Mouse (Mus musculus) CH12F3 (cell line): ENCODE results near the gene Mypn.

Source experiments
- in situ Hi-C: fragments of 300-500 bp; cut with MboI; formaldehyde crosslinking; loops from 2 replicates; pipeline ENCODE4 v1.14.3; 2020; ENCODE audit warnings: low sequenced_read_pairs

Mypn gene

DNA sequence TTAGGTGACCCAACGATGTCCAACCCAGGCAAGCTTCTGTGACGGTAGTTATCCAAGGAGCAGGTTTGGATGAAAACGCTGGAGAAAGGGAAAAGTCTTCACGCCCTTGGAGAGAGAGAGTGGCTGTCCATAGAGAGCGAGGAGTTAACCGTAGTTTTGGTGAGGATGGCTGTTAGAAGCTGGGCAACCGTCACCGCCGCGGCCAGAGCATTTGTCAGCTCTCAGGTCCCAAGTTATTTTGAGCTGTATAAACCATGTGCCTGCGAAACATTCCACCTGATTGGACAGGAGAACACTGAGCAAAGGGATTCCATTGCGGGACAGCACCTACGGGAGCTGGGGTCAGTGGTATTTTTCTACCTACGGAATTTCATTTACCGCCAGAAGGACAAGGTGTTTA lies at the start of gene Mypn:
Gene Mypn (minus strand): TSS at position 225 of the 400 bp plus-strand sequence.
- in situ Hi-C loops = no loop called here

DNA sequence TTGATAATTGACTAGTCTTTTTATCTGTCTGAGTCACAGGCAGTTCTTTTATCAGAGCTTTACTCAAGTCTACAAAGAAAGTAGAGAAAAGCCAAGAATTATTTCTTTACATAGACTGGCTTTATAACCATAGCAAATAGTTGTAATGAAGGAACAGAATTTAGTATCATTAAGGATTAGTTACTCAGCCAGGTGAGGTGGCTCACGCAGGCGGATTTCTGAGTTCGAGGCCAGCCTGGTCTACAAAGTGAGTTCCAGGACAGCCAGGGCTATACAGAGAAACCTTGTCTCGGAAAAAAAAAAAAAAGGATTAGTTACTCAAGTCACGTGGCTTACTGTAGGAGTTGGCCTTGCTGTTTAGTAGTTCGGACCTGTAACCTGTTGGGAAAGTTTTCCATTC lies 44.7 kb upstream of the Mypn start:
- in situ Hi-C loops = no loop called here

DNA sequence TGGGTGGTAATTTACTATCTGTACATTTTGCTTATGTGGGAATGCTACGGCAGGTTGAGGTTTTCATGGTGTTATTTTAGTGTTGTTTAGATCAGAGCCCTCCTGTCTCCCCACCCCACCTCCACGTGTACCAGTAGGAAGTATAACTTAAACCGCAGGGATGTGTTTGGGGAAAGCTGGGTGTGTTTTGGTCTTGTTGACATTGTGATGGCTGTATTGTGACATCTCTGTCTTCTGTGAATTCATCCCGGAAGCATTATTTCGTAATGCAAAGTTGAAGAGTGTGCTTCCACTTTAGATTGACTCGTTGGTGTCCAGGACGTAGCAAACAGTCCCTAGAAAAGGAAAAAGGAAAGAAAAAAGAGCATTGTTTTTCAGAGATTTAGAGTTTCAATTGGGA lies 43.7 kb upstream of the Mypn start:
- in situ Hi-C loops = no loop called here

DNA sequence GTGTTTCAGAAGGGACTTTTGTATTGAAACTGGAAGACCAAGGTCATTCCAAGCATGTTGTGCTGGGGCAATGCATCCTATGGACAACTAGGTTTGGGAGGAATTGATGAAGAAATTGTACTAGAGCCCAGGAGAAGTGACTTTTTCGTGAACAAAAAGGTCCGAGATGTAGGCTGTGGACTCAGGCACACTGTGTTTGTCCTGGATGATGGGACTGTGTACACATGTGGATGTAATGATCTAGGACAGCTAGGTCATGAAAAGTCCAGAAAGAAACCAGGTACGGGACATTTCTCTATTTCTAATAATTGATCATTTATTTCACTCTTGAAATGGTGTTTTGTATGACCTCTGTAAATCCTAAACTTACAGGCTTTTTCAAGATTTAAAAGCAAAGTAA lies 42.1 kb upstream of the Mypn start:
- in situ Hi-C loops = no loop called here

DNA sequence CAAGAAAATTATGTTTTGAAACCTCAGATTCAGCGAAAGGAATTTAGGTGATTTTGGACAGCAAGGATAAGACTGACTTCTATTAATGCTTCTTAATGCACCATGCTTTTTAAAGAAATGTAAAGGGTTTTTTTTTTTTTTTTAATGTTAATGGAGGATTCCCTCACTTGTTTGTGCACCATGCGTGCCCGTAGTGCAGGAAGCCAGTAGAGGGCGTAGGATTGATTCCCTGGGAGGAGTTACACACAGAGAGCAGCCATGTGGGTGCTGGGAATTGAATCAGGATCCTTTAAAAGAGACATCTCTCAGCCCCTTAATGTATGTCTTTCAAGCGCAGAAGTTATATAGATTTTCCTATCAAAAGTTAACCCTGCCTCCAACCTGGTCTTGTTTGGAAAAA lies 41.0 kb upstream of the Mypn start:
- in situ Hi-C loops = no loop called here

DNA sequence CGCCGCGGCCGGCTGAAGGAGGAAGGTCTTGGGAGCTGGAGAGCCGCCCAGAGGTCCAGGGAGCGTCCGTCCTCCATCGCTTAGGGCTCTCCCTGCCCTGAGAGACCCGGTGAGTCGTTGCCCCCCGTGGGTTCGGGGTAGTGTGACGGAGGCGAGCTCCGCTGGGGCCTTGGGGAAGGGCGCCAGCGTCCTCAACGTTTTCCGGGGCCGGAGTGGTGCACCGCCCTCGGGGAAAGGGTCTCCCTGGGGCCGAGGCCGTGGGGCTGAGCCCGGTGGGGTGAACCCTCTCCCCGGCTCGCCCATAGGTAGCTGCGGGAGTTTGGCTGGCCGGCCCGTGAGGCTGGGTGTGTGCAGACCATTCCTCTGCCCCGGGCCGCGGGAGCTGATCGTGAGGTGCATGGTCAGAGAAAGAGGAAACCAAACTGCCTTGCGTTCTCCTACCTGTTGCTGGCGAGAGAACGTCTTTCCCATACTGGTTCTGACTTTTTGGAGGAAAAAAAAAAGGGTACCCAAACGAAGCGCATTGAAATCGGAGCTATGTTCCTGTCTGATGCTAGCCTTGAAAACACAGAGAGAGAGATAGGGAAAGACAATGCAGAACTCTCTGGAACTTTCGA lies 40.4 kb upstream of the Mypn start:
- in situ Hi-C loops = no loop called here

DNA sequence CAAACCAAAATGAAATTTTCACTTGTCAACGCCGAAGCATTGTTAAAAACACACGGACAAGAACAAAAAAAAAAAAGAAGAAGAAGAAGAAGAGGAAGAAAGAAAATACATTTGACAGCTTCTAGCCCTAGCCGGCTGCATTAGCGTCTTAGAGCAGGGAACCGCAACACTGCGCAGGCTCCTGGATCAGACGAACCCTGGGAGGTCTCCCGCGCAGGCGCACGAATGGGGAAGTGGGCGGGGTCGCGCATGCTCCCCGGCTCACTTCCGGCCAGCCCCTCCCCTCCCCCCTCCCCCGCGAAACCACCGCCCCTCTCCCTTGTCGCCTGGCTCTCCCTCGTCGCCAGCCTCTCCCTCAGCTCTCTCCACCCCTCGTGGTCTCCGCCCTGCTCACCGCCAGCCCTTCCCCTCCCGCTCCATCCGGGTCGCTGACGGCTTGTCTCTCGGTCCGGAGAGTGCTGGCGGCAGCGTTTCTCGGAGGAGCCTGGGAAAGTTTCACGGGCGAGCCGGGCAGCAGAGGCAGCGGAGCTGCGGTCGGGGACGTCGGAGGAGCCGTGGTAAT lies 39.8 kb upstream of the Mypn start, which contains the start of gene Herc4:
Gene Herc4 (plus strand): TSS at position 318 of the 562 bp plus-strand sequence.
- in situ Hi-C loops = no loop called here

DNA sequence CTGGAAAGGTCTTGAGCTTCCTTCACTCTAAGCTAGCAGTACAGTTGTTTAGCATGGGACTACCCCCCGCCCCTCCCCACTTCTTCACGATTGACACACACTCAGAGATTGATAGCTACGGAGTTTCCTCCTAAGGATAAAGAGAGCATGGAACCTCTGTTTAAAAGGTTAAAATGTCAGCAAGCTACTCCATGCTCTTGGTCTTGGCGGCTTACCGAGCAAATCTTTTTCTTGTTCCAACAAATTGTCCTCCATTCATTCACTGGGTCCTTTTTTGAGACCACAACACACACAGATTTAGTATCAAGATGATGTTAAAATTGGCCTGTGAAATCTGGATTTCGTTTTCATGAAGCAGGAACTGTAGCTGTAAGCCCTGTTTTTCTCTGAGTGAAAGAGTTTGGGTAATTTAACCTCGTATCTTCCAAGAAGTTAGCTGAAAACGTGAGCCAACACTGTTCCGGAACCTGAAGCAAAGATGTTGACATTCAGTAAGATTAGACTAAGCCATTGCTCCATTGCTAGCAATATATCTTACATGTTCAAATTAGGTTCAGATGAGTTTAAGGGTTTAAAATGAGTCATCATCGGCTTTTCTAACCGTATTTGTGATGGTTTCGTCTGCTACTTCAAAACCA lies 39.2 kb upstream of the Mypn start:
- in situ Hi-C loops = no loop called here

DNA sequence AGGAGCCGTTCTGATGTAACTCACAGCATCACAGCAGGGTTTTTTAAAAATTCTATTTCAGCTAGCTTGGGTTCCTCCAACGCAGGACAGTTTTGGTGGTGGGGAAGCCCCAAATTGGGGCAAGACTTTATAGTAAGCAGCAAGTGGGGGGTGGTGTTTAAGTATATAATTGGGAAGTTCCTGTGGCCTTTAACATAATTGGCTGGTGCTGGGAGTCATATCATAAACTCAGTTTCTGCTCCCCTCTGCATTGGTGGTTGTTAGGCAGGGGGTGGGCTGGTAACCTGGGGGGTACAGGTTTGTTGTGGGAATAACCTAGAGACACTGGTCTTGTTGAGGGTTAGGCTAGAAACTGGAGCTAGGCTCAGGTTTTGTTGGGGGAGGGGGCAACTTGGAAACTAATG lies 37.1 kb upstream of the Mypn start:
- in situ Hi-C loops = no loop called here

DNA sequence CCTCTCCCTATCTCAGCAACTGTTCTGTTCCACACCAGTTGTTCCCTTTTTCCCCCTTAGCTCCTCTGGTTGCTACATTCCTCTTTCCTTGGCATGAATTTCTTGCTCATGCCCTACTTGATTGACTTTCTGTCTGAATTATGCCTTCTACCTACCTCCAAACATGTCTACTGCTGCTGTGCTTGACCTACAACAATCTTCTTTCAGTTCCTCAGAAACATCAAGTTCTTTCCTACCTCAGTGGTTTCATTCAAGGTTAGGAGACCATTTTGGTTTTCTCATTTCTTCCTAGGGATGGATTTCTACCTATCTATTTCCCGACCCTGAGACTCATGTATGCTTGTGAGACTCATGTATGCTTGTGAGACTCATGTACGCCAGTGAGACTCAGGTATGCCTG lies 36.1 kb upstream of the Mypn start:
- in situ Hi-C loops = no loop called here

DNA sequence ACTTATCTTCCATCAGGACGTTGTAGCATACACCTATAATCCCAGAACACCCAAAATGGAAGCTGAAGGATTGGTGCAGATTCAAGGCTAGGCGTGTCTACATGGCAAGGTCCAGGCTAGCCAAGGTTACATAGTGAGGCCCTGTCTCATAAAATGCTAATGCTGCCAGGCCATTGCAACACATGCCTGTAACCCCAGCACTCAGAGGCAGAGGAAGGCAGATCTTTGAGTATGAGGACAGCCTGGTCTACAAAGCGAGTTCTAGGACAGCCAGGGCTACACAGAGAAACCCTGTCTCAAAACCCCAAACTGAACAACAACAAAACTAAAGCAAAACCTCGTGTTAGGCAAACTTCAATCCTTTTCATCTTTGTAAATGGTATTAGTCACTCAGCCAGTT lies 34.3 kb upstream of the Mypn start:
- in situ Hi-C loops = no loop called here

DNA sequence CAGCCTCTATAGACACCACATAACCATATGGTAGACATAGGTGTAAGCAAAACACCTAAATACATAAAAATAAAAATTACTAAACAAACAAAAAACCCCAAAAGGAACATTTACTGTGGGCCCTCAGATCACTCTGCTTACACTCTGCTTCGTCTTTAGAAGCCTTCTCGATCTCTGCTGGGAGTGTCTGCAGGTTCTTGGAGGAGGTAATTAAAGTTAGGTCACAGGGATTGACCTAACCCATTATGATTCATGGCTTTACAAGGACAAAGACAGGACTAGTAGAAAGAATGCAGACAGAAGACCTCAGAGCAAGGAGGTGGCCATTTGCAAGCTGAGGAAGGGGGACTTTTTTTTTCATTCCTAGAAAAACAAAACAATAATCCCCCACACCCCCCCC lies 33.5 kb upstream of the Mypn start:
- in situ Hi-C loops = no loop called here

DNA sequence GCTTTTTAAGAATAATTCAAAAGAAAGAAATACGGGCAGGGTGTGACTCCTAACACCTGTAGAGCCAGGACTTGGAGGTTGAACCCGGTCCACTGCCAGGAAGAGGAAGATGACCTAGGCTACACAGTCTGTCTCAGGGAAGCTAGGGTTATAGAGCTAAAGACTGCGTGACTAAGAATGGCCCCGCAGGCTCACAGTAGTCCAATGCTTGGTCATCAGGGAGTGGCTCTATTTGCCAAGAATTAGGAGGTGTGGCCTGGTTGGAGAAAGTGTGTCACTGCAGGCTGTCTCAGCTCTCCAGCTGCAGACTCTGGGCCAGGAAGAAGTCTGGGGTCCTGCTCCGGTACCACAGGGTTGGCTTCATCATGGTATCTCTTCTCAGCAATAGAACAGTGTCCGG lies 32.9 kb upstream of the Mypn start:
- in situ Hi-C loops = no loop called here

DNA sequence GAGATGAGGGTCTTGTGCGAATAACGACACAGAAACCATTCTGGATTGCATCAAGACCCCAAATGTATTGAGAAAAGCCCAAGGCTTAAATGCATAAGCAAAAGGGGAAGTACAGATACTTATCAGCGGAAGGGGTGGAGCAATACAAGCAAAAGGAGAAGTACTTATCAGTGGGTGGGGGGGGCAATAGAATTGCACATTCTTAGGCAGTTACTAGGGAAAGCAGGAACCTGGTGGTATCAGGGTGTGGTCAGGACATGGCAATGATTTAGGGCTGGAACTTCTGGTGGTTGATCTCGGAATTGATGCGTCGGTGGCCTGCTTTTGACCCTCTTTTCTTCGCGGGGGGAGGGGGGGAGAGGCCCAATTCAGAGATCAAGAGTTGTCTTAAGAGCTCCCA lies 32.1 kb upstream of the Mypn start:
- in situ Hi-C loops = no loop called here

DNA sequence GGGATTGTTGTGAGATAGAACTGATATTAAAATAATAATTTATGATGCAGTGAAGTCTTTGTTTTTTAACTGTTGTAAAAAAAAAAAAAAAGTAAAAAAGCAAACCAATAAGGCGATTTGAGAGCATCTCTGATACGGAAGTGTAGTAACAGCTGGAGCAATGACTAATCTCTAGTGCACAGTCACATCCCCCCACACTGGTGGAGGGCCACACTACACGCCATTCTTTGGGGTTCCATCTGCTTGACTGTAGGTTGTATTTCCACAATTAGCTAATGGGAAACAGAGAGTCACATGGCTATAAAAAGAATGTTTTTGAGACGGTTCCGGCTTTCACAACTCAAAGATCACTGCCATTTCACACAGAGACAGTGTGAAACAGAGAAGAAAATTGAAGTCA lies 30.4 kb upstream of the Mypn start:
- in situ Hi-C loops = no loop called here

DNA sequence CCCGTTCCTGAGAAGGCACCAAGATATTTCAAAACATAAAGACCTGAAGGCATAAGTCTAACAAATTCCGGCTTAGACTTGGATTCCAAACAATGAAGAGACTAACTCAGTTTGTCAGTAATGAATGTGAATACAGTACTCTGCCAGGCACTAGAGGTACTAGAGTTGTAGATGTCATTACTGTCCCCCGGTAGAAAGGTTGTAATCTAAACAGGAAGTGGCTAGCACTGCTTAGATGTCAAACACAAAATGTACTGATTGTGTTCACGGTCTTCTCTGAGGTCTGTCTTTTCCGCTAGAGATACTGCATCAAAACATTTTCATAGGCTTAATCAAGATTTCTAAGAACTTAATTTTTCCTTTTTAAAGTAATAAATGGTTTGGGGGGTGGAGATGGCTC lies 27.9 kb upstream of the Mypn start:
- in situ Hi-C loops = no loop called here

DNA sequence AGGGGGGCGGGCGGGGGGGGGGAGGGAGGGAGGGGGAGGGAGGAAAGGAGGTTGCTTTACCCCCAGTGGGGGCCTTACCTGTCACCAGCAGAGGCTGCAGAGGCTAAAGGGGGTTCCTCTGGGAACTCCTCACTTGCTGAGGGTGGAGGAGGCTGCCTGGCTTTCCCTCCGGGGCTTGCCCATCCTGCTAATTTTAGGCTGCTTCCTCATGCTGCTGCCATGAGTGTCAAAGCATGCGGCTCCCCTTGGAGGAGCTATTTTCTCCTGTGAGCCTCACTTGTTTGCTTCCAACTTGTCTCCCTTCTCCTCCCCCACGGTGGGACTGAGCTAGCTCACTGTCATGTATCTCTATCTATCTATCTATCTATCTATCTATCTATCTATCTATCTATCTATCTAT lies 27.1 kb upstream of the Mypn start:
- in situ Hi-C loops = no loop called here

DNA sequence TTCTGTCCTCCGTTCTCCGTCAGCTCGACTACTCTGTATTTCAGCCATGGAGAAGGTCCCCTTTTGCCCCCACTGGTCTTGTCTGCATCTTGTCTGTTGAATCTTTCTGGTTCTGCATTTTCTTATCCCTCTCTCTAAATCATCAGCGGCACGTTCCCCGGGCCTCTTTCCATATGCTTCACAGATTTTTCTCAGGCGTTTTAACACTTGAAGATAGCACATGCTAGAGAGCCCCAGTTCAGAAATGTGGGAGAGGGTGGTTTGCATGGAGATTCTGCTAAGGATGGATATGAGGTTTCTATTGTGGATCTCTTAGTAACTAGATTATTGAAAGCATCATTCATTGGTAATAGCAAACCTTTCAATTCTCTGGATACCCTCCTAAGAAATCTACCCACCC lies 26.5 kb upstream of the Mypn start:
- in situ Hi-C loops = no loop called here

DNA sequence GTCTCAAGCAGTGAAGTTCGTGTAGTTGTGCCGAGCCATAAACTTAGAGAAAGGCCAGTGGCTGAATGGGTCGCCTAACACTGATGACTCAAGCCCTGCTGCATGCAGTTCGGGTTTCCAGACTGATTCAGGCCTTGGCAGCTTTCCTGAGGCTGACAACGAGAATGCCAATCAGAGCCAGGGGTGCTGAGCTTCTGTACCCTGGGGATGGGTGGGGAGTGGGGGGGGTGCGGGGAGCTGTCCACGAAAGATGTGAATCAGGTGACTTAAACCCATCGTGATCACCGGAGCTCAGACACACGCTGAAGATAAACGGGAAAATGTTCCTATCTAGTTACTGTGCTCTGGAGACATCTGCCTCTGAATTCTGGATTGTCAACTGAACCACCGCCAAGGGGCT lies 20.6 kb upstream of the Mypn start:
- in situ Hi-C loops = no loop called here

DNA sequence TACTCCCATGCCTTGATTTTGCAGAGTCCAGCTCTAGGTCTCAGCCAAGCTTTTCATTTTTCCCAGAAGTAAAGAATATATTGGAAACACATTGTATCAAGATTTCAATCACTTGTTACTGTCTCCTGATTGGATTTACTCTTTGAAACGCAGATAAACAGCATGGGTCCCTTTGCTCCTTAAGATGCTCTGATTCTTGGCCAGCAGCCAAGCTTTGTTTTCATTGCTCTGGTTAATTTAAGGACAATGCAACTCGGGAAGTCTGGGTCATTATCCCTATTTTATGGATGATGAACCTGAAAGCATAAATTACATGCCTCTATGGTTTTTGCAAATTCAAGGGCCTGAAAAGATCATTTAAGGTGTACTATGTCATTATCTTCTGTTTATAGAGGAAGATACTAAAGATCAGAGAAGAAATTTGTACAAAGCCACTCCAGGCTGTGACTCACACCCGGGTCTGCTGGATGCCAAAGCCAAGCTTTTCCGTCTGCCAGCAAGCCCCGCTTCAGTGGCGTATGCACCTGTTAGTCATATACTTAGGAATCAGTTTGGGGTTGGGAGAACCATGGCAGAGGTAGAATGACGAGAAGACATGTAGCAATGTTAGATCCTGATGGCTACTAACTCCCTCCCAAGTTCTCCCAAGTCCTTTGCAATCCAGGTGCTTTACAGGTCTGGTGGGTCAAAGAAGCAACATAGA lies 17.5 kb upstream of the Mypn start:
- in situ Hi-C loops = no loop called here

DNA sequence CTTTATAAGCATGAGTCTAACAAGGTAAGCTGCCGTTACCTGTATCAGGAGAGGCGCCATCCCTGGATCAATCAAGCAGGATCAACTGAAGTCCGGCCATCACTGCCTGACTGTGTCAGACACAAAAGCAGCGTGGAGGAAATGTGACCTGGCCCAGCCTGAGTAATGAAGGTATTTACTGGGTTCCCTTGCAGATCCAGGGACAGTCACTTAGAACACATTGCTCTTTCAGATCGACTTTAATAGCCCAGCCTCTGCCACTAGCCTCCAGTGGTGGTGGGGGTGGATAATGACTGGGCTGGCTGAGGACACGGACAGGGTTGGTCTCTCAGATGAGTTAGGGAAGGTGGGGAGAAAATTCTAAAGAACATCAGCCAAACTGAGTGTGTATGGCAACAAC lies 5.1 kb upstream of the Mypn start:
- in situ Hi-C loops = no loop called here

DNA sequence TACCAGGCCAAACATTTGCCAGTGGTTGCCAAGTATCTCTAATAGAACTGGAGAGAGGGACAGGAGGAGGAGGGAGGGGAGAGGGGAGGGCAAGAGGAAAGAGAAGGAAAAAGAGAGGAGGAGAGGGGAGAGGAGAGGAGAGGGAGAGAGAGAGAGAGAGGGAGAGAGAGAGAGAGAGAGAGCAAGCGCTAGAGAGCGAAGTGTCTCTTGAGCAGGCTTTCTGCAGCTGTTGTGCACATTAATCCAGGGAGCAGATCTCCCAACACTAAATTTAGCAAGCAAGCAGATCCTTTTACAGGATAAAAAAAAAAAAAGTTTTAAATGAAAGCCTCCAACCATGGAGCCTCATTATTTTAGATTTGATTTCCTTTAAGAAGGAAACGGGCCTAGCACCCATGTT lies 750 bp downstream of the Mypn start:
- in situ Hi-C loops = no loop called here
